Mouse (Mus musculus) ovary, postnatal 36 days (tissue): ENCODE measurements around the gene Rspo4.
A peak's percentile ranks its signal among the peaks of the same experiment; 100 is the strongest.

Experiments used
- DNase-seq: peaks from one replicate; pipeline ENCODE4 v3.0.0; 2022; ENCODE audit warnings: low spot score, mixed read lengths

Rspo4 gene

GRCm38 (mm10) chr2:151910919-151911500 is 68.3 kb downstream of the Rspo4 start, which contains the start of gene Angpt4:
Gene Angpt4, plus strand, starts transcription at chr2:151911210.
- no peak for DNase-seq

GRCm38 (mm10) chr2:151911751-151912150 is 69.0 kb downstream of the Rspo4 start:
- DNase-seq: no peak

- no peak for DNase-seq
Measured at GRCm38 (mm10) chr2:151914120-151914519, 71.4 kb downstream of the Rspo4 start.

- DNase-seq: no peak
Measured at GRCm38 (mm10) chr2:151915111-151915510, 72.4 kb downstream of the Rspo4 start.

GRCm38 (mm10) chr2:151916061-151916831 is 73.5 kb downstream of the Rspo4 start:
- peak; percentile 60 for DNase-seq

- DNase-seq: peak; percentile 60
Measured at GRCm38 (mm10) chr2:151919140-151919539, 76.4 kb downstream of the Rspo4 start.

GRCm38 (mm10) chr2:151921068-151921467 is 78.3 kb downstream of the Rspo4 start:
- DNase-seq: no peak

- no peak for DNase-seq
Measured at GRCm38 (mm10) chr2:151921596-151921995, 78.9 kb downstream of the Rspo4 start.
